Mouse (Mus musculus): Measurements from ENCODE around the gene Eipr1.
"Not testable (repeated sequence)": the region's sequence is repeated elsewhere in the genome, so short reads cannot be mapped to it uniquely, and the experiment has no call there.

Eipr1 gene

DNA sequence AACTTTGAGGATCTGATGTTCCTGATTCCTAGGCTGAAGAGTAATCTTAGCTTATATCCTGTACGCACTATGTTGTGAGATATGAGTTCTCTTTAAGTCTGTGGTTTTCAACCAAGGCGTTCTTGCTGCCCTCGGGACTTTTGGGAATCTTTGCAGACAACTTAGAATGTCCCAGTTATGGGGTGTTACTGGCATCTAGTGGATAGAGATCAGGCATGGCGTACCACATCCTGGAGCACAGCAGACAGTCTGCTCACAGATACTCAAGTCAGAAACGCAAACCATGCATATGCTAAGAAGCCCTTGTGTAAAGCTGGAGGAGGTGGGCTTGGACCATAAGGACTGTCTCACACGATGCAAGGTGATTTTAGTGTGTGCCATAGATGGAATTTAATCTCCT is 136.1 kb downstream of the Eipr1 start:
- DNase-seq (ENCODE audit: low read depth, low spot score): no peak

DNA sequence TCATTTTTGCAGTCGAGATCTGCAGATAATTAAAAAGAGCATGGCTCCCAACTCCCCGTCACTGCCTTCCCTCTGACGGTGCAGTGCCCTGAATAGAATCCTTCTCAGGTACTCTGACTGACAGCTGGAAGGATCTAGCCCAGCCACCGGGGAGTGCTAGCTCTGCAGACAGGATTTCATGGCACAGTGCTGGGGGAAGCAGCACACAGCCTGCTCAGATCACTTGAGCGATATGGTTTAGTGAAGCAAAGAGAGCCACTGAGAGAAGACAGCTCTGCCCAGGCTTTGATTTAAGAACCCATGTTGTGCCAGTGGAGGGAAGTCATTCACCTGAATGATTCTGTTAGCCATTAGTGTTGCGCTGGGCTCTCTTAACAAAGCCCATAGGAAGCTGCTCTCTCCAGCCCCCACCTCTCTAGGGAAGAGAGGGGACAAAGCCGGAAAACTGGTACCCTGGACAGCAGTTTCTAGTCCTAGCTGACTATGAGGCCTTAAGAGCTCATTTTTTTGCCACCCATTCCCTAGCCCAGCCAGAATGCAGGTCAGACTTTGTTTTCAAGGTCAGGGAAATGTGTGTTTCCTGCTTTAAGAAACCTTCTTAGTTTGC is 137.6 kb downstream of the Eipr1 start:
- DNase-seq (ENCODE audit: low read depth, low spot score): no peak

DNA sequence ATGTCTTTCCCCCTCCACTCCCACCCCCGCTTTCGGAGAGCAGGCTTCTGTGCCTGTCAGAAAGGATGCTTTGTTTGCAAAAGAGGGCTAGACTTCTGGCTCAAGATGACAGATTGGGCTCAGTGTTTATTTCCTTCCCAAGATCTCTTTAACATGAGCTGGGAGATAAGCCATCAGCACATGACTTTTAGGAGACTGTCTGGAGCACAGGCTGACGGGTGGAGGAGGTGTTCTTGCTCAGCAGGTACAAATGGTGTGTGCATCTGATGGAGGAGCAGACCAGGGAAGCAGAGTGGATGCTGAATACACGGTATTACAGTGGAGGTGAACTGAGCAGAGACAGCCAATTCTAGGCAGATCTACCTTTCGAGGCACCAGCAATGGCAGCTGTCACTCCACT is 139.9 kb downstream of the Eipr1 start:
- no peak for DNase-seq (ENCODE audit: low read depth, low spot score)

DNA sequence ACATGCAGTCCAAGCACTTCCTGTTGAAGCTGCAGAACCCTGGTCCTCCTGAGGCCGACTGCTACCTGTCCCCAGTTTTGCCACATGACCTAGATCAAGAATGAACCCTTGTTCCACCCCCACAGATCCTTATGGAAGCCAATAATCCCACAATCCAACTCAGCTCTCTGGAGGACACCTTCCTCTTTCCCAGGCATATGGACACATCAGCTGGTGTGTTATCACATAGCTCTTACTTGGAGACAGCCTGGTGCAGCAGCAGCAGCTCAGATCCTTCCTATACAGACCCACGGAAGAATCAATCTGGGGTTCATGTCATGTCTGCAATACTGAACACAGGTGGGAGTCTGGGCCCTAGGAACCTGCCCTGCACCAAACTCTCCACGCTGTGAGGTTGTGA is 145.0 kb downstream of the Eipr1 start:
- no peak for DNase-seq (ENCODE audit: low read depth, low spot score)

DNA sequence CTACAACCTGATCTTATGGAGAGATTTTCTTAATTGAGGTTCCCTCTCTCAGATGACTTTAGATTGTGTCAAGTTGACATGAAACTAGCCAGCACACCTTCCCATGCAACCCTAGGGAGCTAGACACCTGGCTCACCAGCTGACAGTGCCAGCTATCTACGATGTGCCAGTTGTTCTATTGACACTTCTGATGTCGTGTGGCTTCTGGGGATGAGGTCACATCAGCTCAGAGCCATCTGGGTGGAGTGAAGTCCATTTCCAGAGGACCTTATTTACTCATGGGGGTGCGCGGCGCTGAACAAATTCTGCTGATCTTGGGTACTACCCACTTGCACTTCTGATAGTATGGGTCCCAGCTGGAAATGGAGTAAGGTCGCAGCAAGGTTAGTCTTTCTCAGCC is 146.7 kb downstream of the Eipr1 start:
- DNase-seq (ENCODE audit: low read depth, low spot score): no peak

DNA sequence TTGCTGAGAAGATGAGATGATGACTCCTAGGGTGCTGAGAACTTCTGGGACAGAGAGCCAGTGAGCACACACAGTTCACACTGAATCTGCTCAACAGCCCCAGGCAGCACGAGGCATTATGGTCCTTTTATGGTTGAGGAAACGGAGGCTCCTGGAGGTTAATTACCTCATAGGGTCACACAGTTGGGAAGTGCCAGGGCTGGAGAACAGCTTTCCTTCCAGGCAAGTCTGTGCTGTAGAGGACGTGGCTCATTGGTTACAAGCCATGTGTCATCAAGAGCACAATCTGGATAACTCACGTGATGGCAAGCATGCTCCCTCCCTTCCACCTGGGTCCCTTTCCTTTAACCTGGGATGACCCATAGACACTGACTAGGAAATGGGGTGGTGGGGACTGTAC is 148.1 kb downstream of the Eipr1 start:
- DNase-seq (ENCODE audit: low read depth, low spot score): no peak

DNA sequence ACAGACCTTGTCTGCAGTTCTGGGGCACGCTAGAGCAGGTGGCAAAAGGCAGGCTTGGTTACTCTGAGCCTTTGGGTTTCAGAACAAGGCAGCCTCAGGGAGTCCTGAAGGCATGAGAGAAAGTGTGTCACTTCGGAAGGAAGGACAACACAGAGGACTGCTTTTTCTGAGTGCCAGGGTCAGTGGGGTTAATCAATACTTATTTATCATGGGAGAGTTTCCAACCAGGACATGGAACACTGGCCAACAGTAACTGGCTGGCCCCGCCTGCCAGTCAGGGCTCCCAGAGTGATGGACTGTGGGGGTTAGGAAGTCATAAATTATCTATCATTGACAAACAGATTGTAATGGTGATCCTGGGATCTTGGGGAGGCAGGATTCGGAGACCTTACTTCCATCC is 148.7 kb downstream of the Eipr1 start:
- DNase-seq (ENCODE audit: low read depth, low spot score): no peak

DNA sequence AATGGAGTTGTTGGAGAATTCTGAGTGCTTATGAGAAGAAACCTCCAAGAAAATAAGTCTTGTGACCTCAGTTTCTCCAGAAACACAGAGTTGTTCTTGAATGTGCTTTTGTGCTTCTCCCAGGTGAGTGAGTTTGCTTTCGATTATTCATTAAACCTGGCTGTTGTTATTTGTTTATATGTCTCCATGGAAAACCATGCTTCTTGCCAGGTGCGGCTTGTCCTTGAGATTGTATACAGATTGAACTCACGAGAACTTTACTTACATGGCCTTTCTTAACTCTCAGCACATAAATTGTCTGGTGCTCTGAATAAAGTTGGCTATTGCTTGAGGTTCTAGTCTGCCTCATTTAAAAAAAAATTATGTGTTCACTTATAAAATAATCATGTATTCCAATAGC is 150.5 kb downstream of the Eipr1 start:
- DNase-seq (ENCODE audit: low read depth, low spot score): no peak

DNA sequence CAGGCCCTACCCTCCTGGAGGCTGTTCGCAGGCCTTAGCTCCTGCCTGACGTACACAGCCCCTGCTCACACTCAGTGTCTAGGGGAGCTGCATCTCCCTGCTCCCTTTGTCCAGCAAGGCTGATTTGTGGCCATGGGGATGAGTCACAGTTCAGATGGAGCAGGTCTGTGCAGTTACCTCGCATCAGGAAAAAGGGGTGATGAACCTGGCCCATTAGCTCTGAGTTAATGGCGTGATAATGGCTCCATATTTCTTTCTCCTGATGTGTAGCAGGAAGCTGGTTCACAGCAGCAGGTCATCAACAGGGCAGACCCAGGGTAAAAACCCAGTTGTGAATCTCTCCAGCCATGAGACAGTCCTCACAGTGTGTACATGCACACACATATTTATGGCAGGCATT is 151.5 kb downstream of the Eipr1 start:
- DNase-seq (ENCODE audit: low read depth, low spot score): no peak

DNA sequence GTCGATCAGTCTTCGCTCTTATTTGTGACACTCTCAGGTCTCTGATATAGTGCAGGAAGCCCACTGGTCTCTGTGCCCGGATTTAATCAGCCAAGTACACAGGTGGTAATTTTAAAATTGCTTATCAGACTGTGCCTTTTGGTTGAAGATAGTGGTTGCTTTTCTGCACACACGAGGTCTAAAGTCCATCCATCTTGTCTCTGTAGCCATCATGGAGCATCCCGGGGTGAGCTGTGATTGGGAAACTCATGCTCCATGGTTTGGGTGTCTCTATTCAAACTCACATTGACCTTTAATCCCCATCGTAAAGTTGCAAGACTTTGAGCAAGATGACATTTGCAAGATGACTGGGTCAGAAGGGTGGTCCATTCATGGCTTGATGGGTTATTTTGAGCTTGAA is 153.9 kb downstream of the Eipr1 start:
- no peak for DNase-seq (ENCODE audit: low read depth, low spot score)

DNA sequence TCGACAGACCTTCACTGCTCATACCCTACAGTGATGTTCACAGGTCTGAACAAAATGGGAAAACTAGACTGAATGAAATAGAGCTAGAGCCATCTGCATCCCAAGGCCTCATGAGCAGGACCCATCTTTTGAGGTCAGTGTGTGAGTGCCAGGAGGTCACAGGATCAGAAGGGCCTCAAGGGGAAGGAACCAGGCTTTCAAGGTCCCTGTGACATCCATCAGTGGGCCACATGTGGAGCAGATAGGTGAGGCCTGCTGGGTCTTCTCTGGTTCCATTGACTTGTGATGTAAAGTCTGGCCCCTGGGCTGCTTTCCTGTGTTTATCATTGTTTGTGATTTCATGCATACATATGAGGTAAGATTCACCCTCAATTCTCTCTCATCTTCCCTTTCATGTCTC is 154.4 kb downstream of the Eipr1 start:
- DNase-seq (ENCODE audit: low read depth, low spot score): no peak

DNA sequence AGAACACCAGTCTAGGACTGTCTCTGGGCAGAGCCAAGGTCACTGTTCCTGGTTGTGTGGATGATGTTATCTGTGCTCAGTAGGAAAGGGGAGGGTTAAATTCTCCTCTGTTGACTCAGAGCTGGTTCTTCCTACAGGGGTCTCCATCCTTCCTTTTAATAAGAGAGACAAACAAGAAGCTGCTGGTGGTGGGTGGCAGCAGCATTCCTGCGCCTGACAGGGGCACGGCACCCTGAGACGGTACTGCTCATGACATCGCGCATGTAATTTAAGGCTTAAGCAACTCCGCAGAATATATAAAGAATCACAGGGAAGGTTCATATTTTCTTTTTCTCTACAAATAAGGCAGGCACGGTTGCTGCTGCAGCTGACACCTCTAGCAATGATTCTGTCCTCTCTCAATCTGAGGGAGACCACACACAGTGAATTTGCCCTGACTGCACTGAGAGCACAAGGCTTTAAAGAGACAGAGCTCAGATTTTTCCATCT is 155.2 kb downstream of the Eipr1 start:
- DNase-seq (ENCODE audit: low read depth, low spot score): no peak

DNA sequence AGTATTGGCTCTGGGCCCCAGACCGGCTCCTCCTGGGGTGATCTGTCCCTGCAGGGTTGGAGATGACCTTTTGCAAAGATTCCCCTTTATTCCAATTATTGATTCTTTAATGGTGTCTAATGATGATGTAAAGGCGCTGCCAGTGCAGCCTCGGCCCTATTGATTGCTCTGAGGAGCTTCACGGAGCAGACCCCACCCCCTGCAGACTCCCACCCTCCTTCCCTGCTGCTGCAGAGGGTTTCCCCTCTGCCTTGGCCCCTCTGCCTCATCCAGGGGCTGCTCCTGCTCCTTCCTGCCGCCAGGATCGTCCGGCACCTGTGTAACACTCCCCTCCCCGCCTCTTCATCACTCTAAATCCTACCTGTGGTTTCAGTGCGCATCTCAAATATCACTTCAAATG is 156.2 kb downstream of the Eipr1 start:
- DNase-seq (ENCODE audit: low read depth, low spot score): no peak

DNA sequence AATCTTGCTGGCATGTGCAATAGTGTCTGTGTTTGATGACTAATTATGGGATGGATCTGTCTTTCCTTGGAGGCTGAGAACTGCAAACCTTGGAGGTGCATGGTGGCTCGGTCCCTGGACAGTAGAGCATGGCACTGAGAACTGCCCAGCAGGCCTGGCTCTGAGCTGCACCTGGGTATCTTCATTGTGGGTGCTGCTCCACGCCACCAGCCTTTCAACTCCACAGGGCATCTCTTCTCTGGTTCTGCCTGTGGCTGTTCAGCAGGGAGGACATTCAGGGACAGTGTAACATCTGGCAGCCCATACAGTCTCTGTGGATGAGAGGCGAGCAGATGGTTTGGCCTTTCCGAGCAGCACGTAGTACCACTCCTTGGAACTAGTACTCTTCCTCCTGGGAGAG is 158.2 kb downstream of the Eipr1 start:
- DNase-seq (ENCODE audit: low read depth, low spot score): no peak

DNA sequence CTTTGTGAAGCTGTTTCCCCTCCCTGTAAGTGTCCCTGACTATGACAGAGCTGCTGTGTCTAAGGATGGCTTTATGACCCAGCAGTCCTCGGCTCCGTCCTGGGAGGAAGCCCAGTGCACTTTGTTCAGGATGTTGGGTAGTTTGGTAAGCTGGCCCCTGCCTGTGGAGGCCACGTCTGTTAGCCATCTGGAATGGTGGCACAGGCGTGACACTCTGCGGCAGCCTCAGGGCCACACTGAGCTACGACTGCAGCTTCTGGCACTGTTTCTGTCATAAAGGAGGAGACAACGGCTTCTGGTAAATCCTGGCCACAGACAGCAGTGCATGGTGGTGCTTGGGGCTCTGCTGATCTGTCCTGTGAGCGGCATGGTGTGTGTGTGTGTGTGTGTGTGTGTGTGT is 159.0 kb downstream of the Eipr1 start:
- DNase-seq (ENCODE audit: low read depth, low spot score): no peak

DNA sequence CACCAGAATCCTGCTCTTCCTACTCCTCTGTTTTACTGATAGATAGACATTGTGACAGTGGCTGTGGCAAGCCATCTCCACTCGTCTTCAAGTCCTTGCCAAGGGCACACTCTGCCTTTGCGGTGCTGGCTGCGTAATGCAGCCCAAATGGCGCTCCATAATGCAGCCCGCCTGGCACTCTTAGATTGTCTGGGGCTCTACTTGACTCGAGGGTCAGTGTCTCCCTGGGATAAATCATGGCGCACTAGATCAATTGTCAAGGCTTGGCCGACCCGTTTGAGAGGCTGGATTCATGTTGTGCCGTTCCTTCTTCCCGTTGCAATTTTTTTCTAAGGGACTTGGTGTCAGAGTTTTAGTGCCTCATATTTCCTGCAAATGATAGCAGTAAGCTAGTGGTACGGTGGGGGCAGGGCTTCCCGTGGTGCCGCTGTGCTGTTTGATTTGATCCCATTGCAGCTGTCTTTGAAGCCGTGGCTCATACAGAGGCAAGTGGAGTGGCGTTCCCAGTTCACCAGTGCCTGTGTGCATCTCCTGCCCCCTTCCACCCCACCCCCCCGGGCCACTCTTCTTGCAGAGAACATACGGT is 160.8 kb downstream of the Eipr1 start:
- no peak for DNase-seq (ENCODE audit: low read depth, low spot score)

DNA sequence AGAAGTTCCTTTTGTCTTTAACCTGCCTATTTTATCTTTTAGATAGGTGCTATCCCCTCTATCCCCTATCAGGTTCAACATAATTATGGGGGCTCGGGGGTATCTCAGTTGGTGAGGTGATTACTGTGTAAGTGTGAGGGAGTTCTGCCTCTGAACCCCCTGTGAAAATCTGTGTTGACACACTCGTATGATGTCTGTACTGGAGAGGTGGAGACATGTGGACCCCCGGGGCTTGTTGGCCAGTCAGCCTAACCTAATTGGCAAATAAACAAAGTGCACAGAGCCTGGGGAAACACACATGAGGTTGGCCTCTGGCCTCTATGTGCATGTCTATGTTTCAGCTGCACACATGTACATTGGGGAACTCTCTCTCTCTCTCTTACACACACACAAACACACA is 161.5 kb downstream of the Eipr1 start:
- DNase-seq (ENCODE audit: low read depth, low spot score): no peak

DNA sequence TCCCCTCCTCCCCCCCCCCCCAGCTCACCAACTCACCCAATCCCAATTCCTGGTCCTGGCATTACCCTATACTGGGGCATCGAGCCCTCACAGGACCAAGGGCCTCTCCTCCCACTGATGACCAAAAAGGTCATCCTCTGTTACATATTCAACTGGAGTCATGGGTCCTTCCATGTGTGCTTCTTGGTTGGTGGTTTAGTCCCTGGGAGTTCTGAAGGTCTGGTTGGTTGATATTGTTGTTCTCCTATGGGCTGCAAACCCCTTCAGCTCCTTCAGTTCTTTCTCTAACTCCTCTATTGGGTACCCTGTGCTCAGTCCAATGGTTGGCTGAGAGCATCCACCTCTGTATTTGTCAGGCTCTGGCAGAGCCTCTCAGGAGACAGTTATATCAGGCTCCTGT is 162.5 kb downstream of the Eipr1 start:
- DNase-seq (ENCODE audit: low read depth, low spot score): not testable (repeated sequence)
